Mouse (Mus musculus) midbrain, embryonic 14.5 days (tissue): ENCODE measurements around the gene Grm7. TPM values are rescaled to one million over a fixed set of nuclear protein-coding genes. Genes with fewer than 3 reads are reported as not detected.

Experiments used
- ATAC-seq: fragments of 200-750 bp; cut with Nextera tagmentation; 2 replicates; pipeline ENCODE4 v1.8.0; 2017; ENCODE audit warnings: moderate number of reproducible peaks, moderate library complexity; ENCODE audit not compliant: low FRiP score, low TSS enrichment
- DNase-seq: peaks from one replicate; pipeline ENCODE4 v3.0.0-alpha.2; 2015
- H3K27ac ChIP-seq: fragments of 300-500 bp; sonication (generic); replicated peaks from 2 replicates; pipeline ENCODE4 v1.5.1; 2014; ENCODE audit warnings: mild to moderate bottlenecking, low read depth, low read length, moderate library complexity
- H3K27me3 ChIP-seq: fragments of 300-500 bp; sonication (generic); 2 replicates; pipeline ENCODE4 v1.6.1; 2014; ENCODE audit warnings: low read length, control low read depth, mixed read lengths; ENCODE audit not compliant: control insufficient read depth, insufficient read depth
- H3K36me3 ChIP-seq: fragments of 300-500 bp; sonication (generic); 2 replicates; pipeline ENCODE4 v1.6.1; 2014; ENCODE audit warnings: low read length, control low read depth; ENCODE audit not compliant: control insufficient read depth, insufficient read depth
- H3K4me1 ChIP-seq: fragments of 300-500 bp; sonication (generic); 2 replicates; pipeline ENCODE4 v1.6.1; 2014; ENCODE audit warnings: mild to moderate bottlenecking, antibody characterized with exemption, low read length, control low read depth; ENCODE audit not compliant: control insufficient read depth, insufficient read depth
- H3K4me2 ChIP-seq: fragments of 300-500 bp; sonication (generic); 2 replicates; pipeline ENCODE4 v1.6.1; 2014; ENCODE audit warnings: mild to moderate bottlenecking, low read length, moderate library complexity
- H3K4me3 ChIP-seq: fragments of 300-500 bp; sonication (generic); replicated peaks from 2 replicates; pipeline ENCODE4 v1.5.1; 2014; ENCODE audit warnings: low read depth, low read length
- H3K9ac ChIP-seq: fragments of 300-500 bp; sonication (generic); replicated peaks from 2 replicates; pipeline ENCODE4 v1.6.1; 2014; ENCODE audit warnings: mild to moderate bottlenecking, low read length, moderate library complexity
- H3K9me3 ChIP-seq: fragments of 300-500 bp; sonication (generic); 2 replicates; pipeline ENCODE4 v1.6.1; 2016; ENCODE audit warnings: low read length, control low read depth, mixed read lengths; ENCODE audit not compliant: control insufficient read depth
- WGBS: fragments of 180-500 bp; shearing (Covaris S2); extraction: QIAGEN DNeasy Blood & Tissue Kit; methylation state at CpG from one replicate; pipeline ENCODE4 v1.1.7; 2014; 5-methylcytosine and 5-hydroxymethylcytosine counted together
- polyA plus RNA-seq: library from polyadenylated mRNA; unstranded; fragments of >200 nt; fragmentation: Nextera tagmentation; extraction: Ambion mirVana; gene quantifications from 2 replicates; pipeline ENCODE4 v1.2.1, GENCODE M21; 2014

Grm7 gene
- polyA plus RNA-seq, 1 experiment from 2014 or later = 18.1 TPM

GRCm38 (mm10) chr6:111510768-111511459 is 865.5 kb downstream of the Grm7 start:
- H3K36me3 ChIP-seq = no peaks in the 10 kb centered on the region
- H3K27ac ChIP-seq = no peak overlapping the region
- H3K27me3 ChIP-seq = no peaks in the 10 kb centered on the region
- no peak overlapping the region for H3K4me2 ChIP-seq
- H3K9ac ChIP-seq = no peak overlapping the region
- 40% methylated on average over 1 of the region's 1 CpGs for WGBS
- DNase-seq (peak; percentile 12), ATAC-seq (no peak)
- H3K4me1 ChIP-seq = peaks cover 11% of the 10 kb centered on the region; the same call in 1 of the 2 replicates
- H3K9me3 ChIP-seq = no peaks in the 10 kb centered on the region
- no peak overlapping the region for H3K4me3 ChIP-seq

- Histone ChIP-seq H3K27me3 (no peaks in the 10 kb centered on the region), H3K9me3 (no peaks in the 10 kb centered on the region), H3K27ac (no peak overlapping the region), H3K36me3 (no peaks in the 10 kb centered on the region), H3K9ac (no peak overlapping the region), H3K4me2 (no peak overlapping the region), H3K4me1 (peaks cover 11% of the 10 kb centered on the region; the same call in 1 of the 2 replicates), H3K4me3 (no peak overlapping the region)
- ATAC-seq = no peak
- DNase-seq = peak; percentile 69
- WGBS = 35% methylated on average over 2 of the region's 2 CpGs
These were observed 867.0 kb downstream of the Grm7 start for GRCm38 (mm10) chr6:111512359-111512758.

- Histone ChIP-seq H3K4me3 (no peak overlapping the region), H3K36me3 (no peaks in the 10 kb centered on the region), H3K27me3 (no peaks in the 10 kb centered on the region), H3K27ac (no peak overlapping the region), H3K9me3 (no peaks in the 10 kb centered on the region), H3K4me1 (no peaks in the 10 kb centered on the region), H3K4me2 (no peak overlapping the region), H3K9ac (no peak overlapping the region)
- no peak for ATAC-seq
- DNase-seq = no peak
- WGBS = 84% methylated on average over 1 of the region's 1 CpGs
These were observed 875.8 kb downstream of the Grm7 start for GRCm38 (mm10) chr6:111521229-111521628.

GRCm38 (mm10) chr6:111522122-111522521 is 876.7 kb downstream of the Grm7 start:
- no peak overlapping the region for H3K9ac ChIP-seq
- no peak overlapping the region for H3K4me3 ChIP-seq
- ATAC-seq (no peak), DNase-seq (no peak)
- H3K36me3 ChIP-seq = no peaks in the 10 kb centered on the region
- no peak overlapping the region for H3K27ac ChIP-seq
- no peak overlapping the region for H3K4me2 ChIP-seq
- H3K27me3 ChIP-seq = no peaks in the 10 kb centered on the region
- no peaks in the 10 kb centered on the region for H3K4me1 ChIP-seq
- no peaks in the 10 kb centered on the region for H3K9me3 ChIP-seq

- no peak for ATAC-seq
- no peaks in the 10 kb centered on the region for H3K9me3 ChIP-seq
These were observed 884.6 kb downstream of the Grm7 start for GRCm38 (mm10) chr6:111529985-111530384.

GRCm38 (mm10) chr6:111558588-111558987 is 913.2 kb downstream of the Grm7 start:
- no peaks in the 10 kb centered on the region for H3K4me1 ChIP-seq
- no peaks in the 10 kb centered on the region for H3K36me3 ChIP-seq
- H3K4me3 ChIP-seq = no peak overlapping the region
- no peaks in the 10 kb centered on the region for H3K27me3 ChIP-seq
- H3K9ac ChIP-seq = no peak overlapping the region
- 86% methylated on average over 1 of the region's 1 CpGs for WGBS
- no peak overlapping the region for H3K4me2 ChIP-seq
- DNase-seq (no peak), ATAC-seq (no peak)
- no peaks in the 10 kb centered on the region for H3K9me3 ChIP-seq
- no peak overlapping the region for H3K27ac ChIP-seq

More at GRCm38 (mm10) chr6:111529985-111530384, 884.6 kb downstream of the Grm7 start:
- H3K4me2 ChIP-seq = no peak overlapping the region
- no peak overlapping the region for H3K4me3 ChIP-seq
- no peak overlapping the region for H3K9ac ChIP-seq
- peak; percentile 34 for DNase-seq
- H3K27ac ChIP-seq = no peak overlapping the region
- H3K36me3 ChIP-seq = no peaks in the 10 kb centered on the region
- no peaks in the 10 kb centered on the region for H3K27me3 ChIP-seq
- WGBS = 64% methylated on average over 2 of the region's 2 CpGs
- H3K4me1 ChIP-seq = no peaks in the 10 kb centered on the region

- H3K4me2 ChIP-seq = no peak overlapping the region
- H3K4me3 ChIP-seq = no peak overlapping the region
- WGBS = 72% methylated on average over 3 of the region's 3 CpGs
- H3K27me3 ChIP-seq = no peaks in the 10 kb centered on the region
- no peak overlapping the region for H3K9ac ChIP-seq
- H3K36me3 ChIP-seq = no peaks in the 10 kb centered on the region
- H3K4me1 ChIP-seq = no peaks in the 10 kb centered on the region
- H3K27ac ChIP-seq = no peak overlapping the region
- ATAC-seq (no peak), DNase-seq (no peak)
- no peaks in the 10 kb centered on the region for H3K9me3 ChIP-seq
These were observed 914.1 kb downstream of the Grm7 start for GRCm38 (mm10) chr6:111559459-111559858.

GRCm38 (mm10) chr6:111561347-111561746 is 916.0 kb downstream of the Grm7 start:
- DNase-seq (no peak), ATAC-seq (no peak)
- no peaks in the 10 kb centered on the region for H3K4me1 ChIP-seq
- no peak overlapping the region for H3K9ac ChIP-seq
- 94% methylated on average over 7 of the region's 7 CpGs for WGBS
- no peaks in the 10 kb centered on the region for H3K36me3 ChIP-seq
- no peak overlapping the region for H3K27ac ChIP-seq
- H3K9me3 ChIP-seq = no peaks in the 10 kb centered on the region
- no peak overlapping the region for H3K4me2 ChIP-seq
- H3K27me3 ChIP-seq = no peaks in the 10 kb centered on the region
- H3K4me3 ChIP-seq = no peak overlapping the region

GRCm38 (mm10) chr6:111571471-111572088 is 926.2 kb downstream of the Grm7 start:
- ATAC-seq = no peak
- Histone ChIP-seq H3K4me2 (no peak overlapping the region), H3K4me1 (no peaks in the 10 kb centered on the region), H3K4me3 (no peak overlapping the region), H3K27me3 (no peaks in the 10 kb centered on the region), H3K36me3 (no peaks in the 10 kb centered on the region), H3K9ac (no peak overlapping the region), H3K9me3 (no peaks in the 10 kb centered on the region), H3K27ac (no peak overlapping the region)
- 75% methylated on average over 4 of the region's 4 CpGs for WGBS
- no peak for DNase-seq
